Mouse (Mus musculus): ENCODE data around the gene Pola1. TPM values are rescaled to one million over a fixed set of nuclear protein-coding genes. Genes with fewer than 3 reads are reported as not detected.

Pola1 gene
- polyA plus RNA-seq, 1 experiment from 2014 or later = 28.4 TPM

GRCm38 (mm10) chrX:93275689-93276088 lies 356.3 kb downstream of the Pola1 start:
- 57% methylated on average over 3 of the region's 3 CpGs for WGBS
- Histone ChIP-seq H3K27ac (replicated peaks) (no peak overlapping the region), H3K4me1 (no peaks in the 10 kb centered on the region), H3K36me3 (replicated peaks) (no peaks in the 10 kb centered on the region), H3K9me3 (no peaks in the 10 kb centered on the region), H3K27me3 (replicated peaks; ENCODE audit: low read depth, poor library complexity, severe bottlenecking) (peaks cover 53% of the 10 kb centered on the region), H3K4me3 (no peak overlapping the region)
- no peak for DNase-seq (ENCODE audit: low spot score)

Other genes with a start within 250 kb of the Pola1 start
- 4.3 and 6.3 TPM in 2 replicates for gene Pcyt1b, start 22.7 kb upstream of the Pola1 start, polyA plus RNA-seq (2016; fragmentation: Nextera tagmentation; extraction: Ambion mirVana)
- gene Pdk3, start 200.0 kb upstream of the Pola1 start, polyA plus RNA-seq (2016; fragmentation: Nextera tagmentation; extraction: Ambion mirVana) = 68.1 and 74.0 TPM in 2 replicates